Mouse (Mus musculus): ENCODE results near the gene St7.

- no peak for TF ChIP-seq CTCF (conservative IDR thresholded peaks at IDR 0.05; ENCODE audit: low read length)
- no peak for TF ChIP-seq NANOG (IDR thresholded peaks at IDR 0.05; ENCODE audit: borderline replicate concordance, low read length)
- TF ChIP-seq POU5F1 (IDR thresholded peaks at IDR 0.05; ENCODE audit: borderline replicate concordance, low read length) = no peak
Observed at GRCm38 (mm10) chr6:17823614-17824013, 130.9 kb downstream of the St7 start.

Measured in E14TG2a.4 (cell line).